Mouse (Mus musculus) brain, embryonic 14.5 days (tissue): Measurements from ENCODE around the gene Zfp574.

Experiments used
- CTCF ChIP-seq: fragments of 200-500 bp; IDR thresholded peaks from 2 replicates; pipeline ENCODE4 v1.5.1; 2012; ENCODE audit warnings: inconsistent platforms, mild to moderate bottlenecking, moderate library complexity, borderline replicate concordance; ENCODE audit not compliant: insufficient read depth, insufficient read length; ENCODE audit errors: extremely low read depth
- POLR2A ChIP-seq: fragments of 200-500 bp; IDR thresholded peaks from 2 replicates; pipeline ENCODE4 v1.6.1; 2012; ENCODE audit warnings: mild to moderate bottlenecking, inconsistent platforms, borderline replicate concordance; ENCODE audit not compliant: poor library complexity, insufficient read depth, insufficient read length, severe bottlenecking; ENCODE audit errors: extremely low read depth

GRCm38 (mm10) chr7:25077414-25077755 lies 5.0 kb downstream of the Zfp574 start:
- no peak for TF ChIP-seq CTCF
- TF ChIP-seq POLR2A, result no peak
